9 mouse cellular contexts compared by ENCODE assay signal in the genomic region with DNA sequence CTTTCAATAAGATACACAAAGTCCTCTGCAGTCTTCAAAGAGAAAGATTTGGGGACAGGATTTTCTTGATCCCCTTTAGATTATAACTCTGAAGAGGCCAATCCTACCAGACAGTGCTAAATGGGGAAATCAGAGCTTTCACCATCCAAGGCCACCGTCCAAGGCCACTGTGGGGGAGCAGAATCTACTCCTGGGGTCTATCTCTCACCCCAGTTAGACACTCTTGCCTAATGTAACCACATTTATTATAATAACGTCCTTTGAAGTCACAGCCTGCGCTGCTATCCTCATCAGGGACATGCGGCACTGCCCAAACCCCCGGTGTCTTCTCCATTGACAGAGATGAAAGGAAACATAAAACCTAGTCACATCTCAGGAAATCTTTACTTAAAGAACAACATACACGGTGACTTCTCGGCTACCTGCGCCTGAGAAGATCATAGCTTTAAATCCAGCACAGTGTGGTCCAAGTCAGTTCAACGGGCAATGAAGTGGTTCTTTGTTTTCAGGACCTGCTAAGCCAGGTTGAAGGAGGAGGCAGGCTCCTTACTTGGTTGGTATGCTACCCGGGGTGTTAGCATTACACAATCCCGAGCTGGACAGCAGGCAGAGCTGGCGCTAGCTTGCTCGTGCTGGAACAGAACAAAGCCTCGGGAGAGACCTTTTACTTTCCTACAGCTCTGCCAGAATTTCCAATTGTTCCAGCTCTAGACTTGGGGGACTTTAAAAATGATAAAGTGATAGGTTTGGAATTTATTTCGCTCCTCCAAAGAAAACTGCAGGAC. TPM values are rescaled to one million over a fixed set of nuclear protein-coding genes. Genes with fewer than 3 reads are reported as not detected.
DNase-seq lines count a peak whose midpoint lies in the region; ATAC-seq lines count a peak whose summit lies in the region.
"Had no signal": no experiment of that assay in that cellular context is flagged by ENCODE, and none has a peak within 500 bp of the region (broad histone marks: within the 10 kb centered on the region; RNA-seq: fewer than 3 reads in every experiment).

No protein-coding gene starts in this region.

- 71% methylated on average over 15 of the region's 15 CpGs for WGBS in heart, embryonic 11.5 days (ENCODE audit: insufficient replicate concordance)

- H3K4me1 ChIP-seq in heart, embryonic 11.5 days (ENCODE audit: control insufficient read depth, insufficient read depth, low read length), result peaks cover 9% of the 10 kb centered on the region
- H3K4me1 ChIP-seq: embryonic facial prominence, embryonic 13.5 days had no signal

- no peaks in the 10 kb centered on the region for H3K9me3 ChIP-seq in heart, embryonic 11.5 days (replicated peaks; ENCODE audit: control insufficient read depth, low read length)
- H3K9me3 ChIP-seq: embryonic facial prominence, embryonic 13.5 days had no signal

- H3K27me3 ChIP-seq in heart, embryonic 11.5 days (ENCODE audit: control insufficient read depth, insufficient read depth, low read length), result no peaks in the 10 kb centered on the region
- H3K27me3 ChIP-seq: embryonic facial prominence, embryonic 13.5 days had no signal

- H3K36me3 ChIP-seq in heart, embryonic 11.5 days (ENCODE audit: control insufficient read depth, insufficient read depth, low read length), result no peaks in the 10 kb centered on the region
- H3K36me3 ChIP-seq: embryonic facial prominence, embryonic 13.5 days had no signal

- H3K4me2 ChIP-seq in heart, embryonic 11.5 days, result no peak overlapping the region
- H3K4me2 ChIP-seq: embryonic facial prominence, embryonic 13.5 days had no signal

- no peak for ATAC-seq in heart, embryonic 11.5 days (replicated peaks; ENCODE audit: insufficient number of reproducible peaks, low FRiP score, low TSS enrichment)
- no peak for ATAC-seq in inflammation-experienced regulatory T-cells, adult 6 months
- ATAC-seq in erythroid progenitor cell, adult 5-6 weeks (replicated peaks; ENCODE audit: low FRiP score, poor library complexity, severe bottlenecking), result no peak

- no peak overlapping the region for H3K9ac ChIP-seq in heart, embryonic 11.5 days (ENCODE audit: low read depth, low read length)
- H3K9ac ChIP-seq: embryonic facial prominence, embryonic 13.5 days had no signal

- H3K4me3 ChIP-seq in heart, embryonic 11.5 days (ENCODE audit: low read depth, low read length), result no peak overlapping the region
- H3K4me3 ChIP-seq: embryonic facial prominence, embryonic 13.5 days had no signal

- H3K27ac ChIP-seq in heart, embryonic 11.5 days (ENCODE audit: low read depth, low read length), result no peak overlapping the region
- H3K27ac ChIP-seq: embryonic facial prominence, embryonic 13.5 days had no signal

- DNase-seq in heart, adult 18-20 months, result peak; percentile 48 to 71
- peak; percentile 85 for DNase-seq in adipocyte (ENCODE audit: low spot score)
- DNase-seq in gastrocnemius, postnatal 25 days, result peak; percentile 53
- peak; percentile 40 for DNase-seq in kidney, postnatal 14 days
- DNase-seq in ovary, postnatal 36 days (ENCODE audit: low spot score), result peak; percentile 35

RNA-seq across cellular contexts. Expression of a gene that starts 23.8 kb away (rescaled TPM):
- total RNA-seq in heart, adult 18-20 months (2021), result 10 to 100 TPM; 33.2 to 36.7 TPM
- 31.0 and 37.6 TPM in 2 replicates for polyA plus RNA-seq in heart, embryonic 11.5 days (2014; fragmentation: Nextera tagmentation; extraction: Ambion mirVana)
- total RNA-seq in gastrocnemius, postnatal 25 days (2021), result 100 to 1,000 TPM in 1 of 2 experiments, 10 to 100 TPM in 1; 86.3 to 101 TPM
- polyA plus RNA-seq in inflammation-experienced regulatory T-cells, adult 6 months (2017; shearing (Covaris generic)), result 10 to 100 TPM; 11.7 to 15.6 (median 14.0) TPM
- total RNA-seq in erythroid progenitor cell, adult 5-6 weeks (2015; ENCODE audit: low replicate concordance), result 134 and 176 TPM in 2 replicates
- 139 and 203 TPM in 2 replicates for total RNA-seq in erythroid progenitor cell, adult 5-6 weeks (2017; ENCODE audit: low replicate concordance)

Comparison
In these comparisons a context has a peak if more than half of its experiments do, and no peak if none do; other contexts are left out.
1. DNase-seq: peak in every context shown above with its lines; median percentile 85 in adipocyte; 60 in heart, adult 18-20 months; 53 in gastrocnemius, postnatal 25 days; 40 in kidney, postnatal 14 days; 35 in ovary, postnatal 36 days.